Mouse (Mus musculus) spleen, postnatal 36 days (tissue): ENCODE data around the gene Cdk17.
A peak's percentile ranks its signal among the peaks of the same experiment; 100 is the strongest.

Experiments used
- DNase-seq, 2 experiments: peaks; one replicate each; pipeline ENCODE4 v3.0.0; 2022; ENCODE audit warnings: low spot score in 2 of 2, mixed read lengths in 1 of 2

Cdk17 gene

DNA sequence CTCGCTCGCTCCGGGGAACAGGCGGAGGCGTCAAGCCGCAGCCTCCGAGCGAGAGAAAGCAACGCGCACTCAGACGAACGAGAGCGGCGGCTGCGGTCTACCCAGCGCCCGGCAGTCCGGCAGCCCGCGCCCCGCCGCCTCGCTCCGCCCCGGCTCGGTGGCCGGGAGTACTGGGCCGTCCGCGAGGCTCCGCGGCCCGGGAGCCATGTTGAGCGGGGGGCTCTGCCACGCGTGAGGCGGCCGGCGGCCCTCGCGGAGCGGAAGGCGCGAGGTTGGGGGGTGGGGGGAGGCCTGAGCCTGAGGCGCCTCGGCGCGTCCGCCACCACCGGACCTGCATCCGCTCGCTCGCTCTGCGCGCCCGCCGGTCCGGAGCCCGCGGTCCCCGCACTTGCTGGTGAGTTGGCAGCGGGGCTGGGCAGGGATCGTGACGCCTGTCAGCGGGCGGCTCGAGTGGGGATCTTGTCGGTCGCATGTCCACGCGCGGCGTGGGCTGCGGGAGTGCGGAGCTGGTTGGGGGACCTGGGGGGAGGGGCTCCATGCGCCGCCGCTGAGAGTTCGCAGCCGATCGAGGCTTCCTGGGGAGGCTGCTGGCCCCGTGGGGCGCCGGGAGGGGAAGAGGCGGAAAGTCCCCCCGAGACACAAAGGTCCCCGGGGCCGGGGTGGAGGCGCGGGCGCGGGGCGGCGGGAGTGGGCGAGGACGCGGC lies at the start of gene Cdk17:
TSS of gene Cdk17 (plus strand) at position 69 of the 704 bp plus-strand sequence.
- DNase-seq = peak; percentile 74 to 76

DNA sequence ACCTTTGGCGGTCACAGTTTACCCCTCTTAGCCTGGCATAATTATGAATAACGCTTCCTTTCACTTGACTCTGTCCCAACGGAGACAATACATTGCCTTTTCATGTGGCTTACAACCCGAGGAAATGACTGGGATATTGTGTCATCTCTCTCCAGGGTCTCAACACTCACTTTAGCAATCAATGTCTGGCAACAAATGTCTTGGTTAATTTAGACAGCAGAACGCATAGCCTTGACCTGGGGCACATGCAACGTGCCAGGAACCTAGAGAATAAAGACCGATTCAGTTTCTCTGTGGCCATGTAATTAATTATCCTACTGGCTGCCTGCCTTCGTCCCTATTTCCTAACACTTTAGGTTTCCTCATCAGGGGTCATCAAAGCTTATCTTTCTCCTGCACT lies 49.3 kb upstream of the Cdk17 start:
- no peak for DNase-seq

GRCm38 (mm10) chr10:93112021-93112420 lies 48.7 kb upstream of the Cdk17 start:
- no peak for DNase-seq

DNA sequence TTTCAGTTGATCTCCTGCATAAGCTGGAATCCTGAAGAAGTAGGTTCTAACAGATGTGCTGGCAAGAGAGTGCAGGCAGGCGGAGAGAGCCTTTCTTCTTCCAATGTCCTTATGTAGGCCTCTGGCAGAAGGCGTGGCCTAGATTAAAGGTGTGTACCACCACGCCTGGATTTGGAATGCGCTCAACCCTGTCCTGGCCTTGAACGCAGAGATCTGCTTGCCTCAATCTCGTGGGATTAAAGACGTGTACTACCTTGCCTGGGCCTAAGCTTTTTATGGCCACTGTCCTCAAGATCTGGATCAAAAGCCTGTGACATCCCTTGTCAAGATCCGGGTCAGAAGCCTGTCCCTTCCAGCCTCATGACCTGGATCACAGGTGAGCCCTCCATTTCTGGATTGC lies 46.7 kb upstream of the Cdk17 start:
- DNase-seq = no peak

DNA sequence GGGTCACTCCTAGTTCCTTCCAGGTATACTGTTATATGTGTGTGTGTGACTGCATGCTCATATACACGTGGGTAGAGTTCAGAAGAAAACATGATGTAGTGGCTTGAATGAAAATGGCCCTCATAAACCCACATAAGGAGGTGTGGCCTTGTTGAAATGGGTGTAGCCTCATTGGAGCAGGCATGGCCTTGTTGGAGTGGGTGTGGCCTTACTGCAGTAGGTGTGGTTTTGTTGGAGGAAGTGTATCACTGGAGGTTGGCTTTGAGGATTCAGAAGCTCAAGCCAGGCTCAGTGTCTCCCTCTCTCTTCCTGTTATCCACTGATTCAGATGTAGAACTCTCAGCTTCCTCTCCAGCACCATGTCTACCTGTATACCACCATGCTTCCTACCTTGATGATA lies 45.9 kb upstream of the Cdk17 start:
- no peak for DNase-seq

GRCm38 (mm10) chr10:93115743-93116142 lies 44.9 kb upstream of the Cdk17 start:
- DNase-seq = no peak

GRCm38 (mm10) chr10:93116636-93117035 lies 44.0 kb upstream of the Cdk17 start:
- no peak for DNase-seq

GRCm38 (mm10) chr10:93119809-93120208 lies 40.9 kb upstream of the Cdk17 start:
- no peak for DNase-seq

GRCm38 (mm10) chr10:93121262-93121860 lies 39.3 kb upstream of the Cdk17 start:
- DNase-seq = no peak

DNA sequence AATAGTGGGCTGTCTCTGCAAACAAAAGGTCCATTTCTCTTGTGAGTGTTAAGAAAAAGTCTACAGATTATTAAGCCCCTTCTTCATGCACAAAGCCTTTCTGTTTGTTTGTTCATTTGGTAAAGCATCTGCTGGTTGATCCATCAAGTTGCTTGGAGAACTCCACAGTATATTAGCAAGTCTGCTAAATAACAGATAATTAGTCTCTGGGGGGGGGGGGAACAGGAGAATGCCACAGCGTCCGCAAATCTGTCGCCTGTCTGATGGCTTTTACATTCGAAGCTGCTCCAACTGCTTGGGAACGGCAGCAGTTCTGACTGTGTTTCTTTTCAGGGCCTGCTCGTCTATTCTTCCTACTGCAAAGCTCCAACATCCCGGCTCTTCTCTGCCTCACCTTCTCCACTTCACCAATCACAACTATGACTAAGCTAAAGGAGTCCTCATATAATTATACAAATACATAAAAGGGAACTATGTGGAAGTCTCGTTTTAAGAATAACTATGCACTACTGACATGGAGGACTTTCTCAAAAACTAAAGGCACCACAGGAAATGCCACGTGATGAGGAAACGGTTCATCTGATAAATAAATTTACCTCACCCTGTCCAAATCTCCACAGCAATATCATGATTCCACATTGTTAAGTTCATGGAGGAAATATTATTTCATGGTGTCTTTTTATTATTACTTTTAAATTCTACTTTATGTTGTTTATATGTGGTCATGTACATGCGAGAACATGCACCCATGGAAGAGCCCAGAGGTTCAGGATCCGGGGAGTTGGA lies 38.1 kb upstream of the Cdk17 start:
- DNase-seq = no peak

DNA sequence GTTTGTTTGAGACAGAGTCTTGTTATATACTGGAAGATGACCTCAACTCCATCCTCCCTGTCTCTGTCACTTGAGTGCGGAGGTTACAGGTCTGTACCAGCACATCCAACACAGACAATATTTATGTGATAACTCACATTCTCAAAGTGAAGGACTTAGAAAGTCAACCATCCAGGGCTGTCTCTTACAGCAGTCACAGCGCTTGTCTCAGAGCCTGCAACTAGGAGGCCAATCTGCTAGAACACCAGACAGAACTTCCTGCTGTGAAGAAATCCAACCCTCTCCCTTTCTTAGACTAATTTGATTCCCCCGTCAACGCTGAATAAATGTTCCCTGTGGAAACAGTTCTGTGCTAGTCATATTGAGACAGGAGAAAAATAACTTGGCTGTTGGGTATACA lies 37.4 kb upstream of the Cdk17 start:
- DNase-seq = no peak

- DNase-seq = peak; percentile 84 to 86
These were observed 36.6 kb upstream of the Cdk17 start for GRCm38 (mm10) chr10:93123957-93124613.

- no peak for DNase-seq
These were observed 34.6 kb upstream of the Cdk17 start for GRCm38 (mm10) chr10:93126025-93126424.

DNA sequence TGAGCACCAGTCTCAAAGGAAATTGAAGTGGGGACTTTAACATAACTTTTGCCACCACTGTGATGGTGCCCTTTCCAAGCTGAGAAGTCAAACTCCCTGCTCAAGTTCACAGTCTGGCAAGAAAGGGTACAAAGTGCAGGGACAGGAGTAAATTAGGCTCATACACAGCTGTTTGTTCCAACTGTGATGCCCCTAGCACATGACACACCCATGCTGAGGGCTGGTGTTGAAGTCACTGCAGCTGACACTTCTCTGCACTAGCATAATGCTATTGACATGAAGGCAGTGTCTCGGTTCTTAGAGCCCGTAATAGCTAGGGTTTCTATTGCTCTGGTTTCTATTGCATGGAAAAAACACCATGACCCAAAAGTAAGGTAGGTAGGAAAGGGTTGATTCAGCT lies 32.1 kb upstream of the Cdk17 start:
- no peak for DNase-seq

GRCm38 (mm10) chr10:93129345-93129744 lies 31.3 kb upstream of the Cdk17 start:
- no peak for DNase-seq

- no peak for DNase-seq
These were observed 30.7 kb upstream of the Cdk17 start for GRCm38 (mm10) chr10:93129904-93130455.

DNA sequence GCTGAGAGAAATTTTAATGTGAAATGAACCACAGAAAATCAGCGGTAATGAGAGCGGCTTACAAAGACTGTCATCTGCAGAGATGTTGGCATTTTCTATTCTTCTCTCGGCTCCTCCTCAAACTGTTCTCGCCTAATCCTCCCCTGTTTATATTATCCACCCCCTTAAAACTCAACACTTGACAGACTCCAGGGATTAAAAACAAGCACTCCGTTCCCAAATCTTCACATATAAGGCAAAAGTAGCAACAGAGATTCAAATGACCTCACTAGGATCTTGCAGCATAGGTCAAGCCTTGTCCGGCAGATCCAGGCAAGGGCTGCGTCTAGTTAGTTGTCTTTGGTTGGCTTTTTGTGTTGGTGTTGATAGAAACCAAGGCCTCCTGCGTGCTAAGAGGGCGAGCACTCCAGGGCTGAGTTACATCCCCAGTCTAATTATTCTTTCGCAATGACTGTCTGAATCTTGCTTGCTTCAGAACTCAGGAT lies 30.2 kb upstream of the Cdk17 start:
- no peak for DNase-seq

DNA sequence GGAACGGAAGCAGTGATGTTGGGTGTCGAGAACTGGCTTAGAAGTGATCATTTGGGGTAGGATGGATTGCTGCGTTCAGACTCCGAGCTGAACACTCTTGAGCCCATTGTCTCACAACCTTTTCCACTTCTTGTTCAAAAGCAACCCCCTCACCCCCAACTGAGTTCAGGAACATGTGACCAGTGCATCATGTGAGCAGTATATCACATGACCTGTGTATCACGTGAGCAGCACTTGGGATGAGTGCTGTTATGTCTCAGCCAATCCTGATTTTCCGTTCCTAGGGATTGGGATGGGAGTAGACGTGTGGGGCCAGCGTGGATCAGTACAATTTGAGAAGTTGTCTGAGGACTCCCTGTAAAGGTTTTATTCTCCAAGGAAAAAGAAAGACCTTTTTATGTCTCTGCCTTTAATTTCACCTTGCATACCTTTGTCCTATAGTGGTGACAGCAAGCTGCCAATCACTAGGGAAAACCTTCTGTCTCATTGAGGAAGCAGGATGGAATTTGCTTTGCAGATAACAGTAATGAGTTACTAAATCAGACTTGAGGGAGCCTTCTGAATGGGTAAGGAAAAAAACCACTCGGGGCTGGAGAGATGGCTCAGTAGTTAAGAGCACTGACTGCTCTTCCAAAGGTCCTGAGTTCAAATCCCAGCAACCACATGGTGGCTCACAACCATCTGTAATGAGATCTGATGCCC lies 28.7 kb upstream of the Cdk17 start:
- DNase-seq = no peak

DNA sequence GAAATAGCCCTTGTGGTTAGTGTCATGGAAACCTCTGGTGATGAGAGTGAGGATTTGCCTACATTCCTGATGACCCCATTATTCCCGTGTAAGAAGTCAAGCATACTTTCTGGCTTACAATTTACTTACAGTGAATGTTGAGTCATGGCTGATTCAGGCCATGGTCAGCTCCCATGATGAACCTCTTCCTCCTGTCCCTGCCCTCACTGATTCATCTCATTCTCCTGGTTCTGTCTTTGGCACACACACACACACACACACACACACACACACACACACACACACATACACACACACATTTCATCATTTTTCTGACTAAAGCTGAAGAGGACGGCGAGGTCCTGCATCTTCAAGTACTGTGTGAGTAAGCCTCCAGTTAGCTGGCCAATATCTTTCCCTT lies 21.9 kb upstream of the Cdk17 start:
- no peak for DNase-seq

DNA sequence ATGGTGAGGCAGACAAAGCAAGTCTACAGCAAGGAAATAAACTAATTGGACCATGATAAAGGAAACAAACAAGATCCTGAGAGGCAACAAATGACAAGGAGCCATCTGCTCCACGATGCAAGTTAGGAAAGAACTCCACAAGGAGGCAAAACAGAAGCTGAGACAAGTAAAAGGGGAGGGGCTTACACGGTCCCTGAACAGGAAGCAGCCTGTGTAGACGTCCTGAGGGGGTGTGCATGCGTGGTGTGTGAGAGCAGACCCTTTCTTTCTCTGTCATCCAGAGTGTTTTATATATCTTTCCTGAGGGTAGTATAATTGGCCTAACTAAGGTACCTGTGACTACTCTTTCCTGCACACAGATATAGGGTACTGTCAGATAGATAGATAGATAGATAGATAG lies 19.9 kb upstream of the Cdk17 start:
- no peak for DNase-seq

GRCm38 (mm10) chr10:93142600-93143284 lies 17.9 kb upstream of the Cdk17 start:
- no peak for DNase-seq
